Mouse (Mus musculus) liver, postnatal 0 days (tissue): Measurements from ENCODE around the gene Rnf6. TPM values are rescaled to one million over a fixed set of nuclear protein-coding genes. Genes with fewer than 3 reads are reported as not detected.

ENCODE experiments used
- ATAC-seq: fragments of 200-750 bp; cut with Nextera tagmentation; 2 replicates; pipeline ENCODE4 v1.8.0; 2017; ENCODE audit warnings: mild to moderate bottlenecking, moderate library complexity
- DNase-seq: peaks from one replicate; pipeline ENCODE4 v3.0.0-alpha.2; 2016
- H3K27ac ChIP-seq: fragments of 300-500 bp; sonication (generic); 2 replicates; pipeline ENCODE4 v1.5.1; 2014; ENCODE audit warnings: antibody characterized with exemption, moderate library complexity, mild to moderate bottlenecking, low read depth
- H3K27me3 ChIP-seq: fragments of 300-500 bp; sonication (generic); 2 replicates; pipeline ENCODE4 v1.6.1; 2014; ENCODE audit warnings: low read length, control low read depth, mixed read lengths; ENCODE audit not compliant: insufficient read depth
- H3K36me3 ChIP-seq: fragments of 300-500 bp; sonication (generic); replicated peaks from 2 replicates; pipeline ENCODE4 v1.6.1; 2014; ENCODE audit warnings: mild to moderate bottlenecking, control low read depth, low read length, moderate library complexity, mixed read lengths; ENCODE audit not compliant: insufficient read depth
- H3K4me1 ChIP-seq: fragments of 300-500 bp; sonication (generic); 2 replicates; pipeline ENCODE4 v1.6.1; 2014; ENCODE audit warnings: antibody characterized with exemption, mild to moderate bottlenecking, control low read depth; ENCODE audit not compliant: insufficient read depth
- H3K4me2 ChIP-seq: fragments of 300-500 bp; sonication (generic); 2 replicates; pipeline ENCODE4 v1.6.1; 2014; ENCODE audit warnings: low read depth, mild to moderate bottlenecking, low read length, moderate library complexity, mixed read lengths
- H3K4me3 ChIP-seq: fragments of 300-500 bp; sonication (generic); 2 replicates; pipeline ENCODE4 v1.5.1; 2014; ENCODE audit warnings: low read depth, low read length
- H3K9ac ChIP-seq: fragments of 300-500 bp; sonication (generic); replicated peaks from 2 replicates; pipeline ENCODE4 v1.6.1; 2014; ENCODE audit warnings: mild to moderate bottlenecking, moderate library complexity
- H3K9me3 ChIP-seq: fragments of 300-500 bp; sonication (generic); 2 replicates; pipeline ENCODE4 v1.6.1; 2016; ENCODE audit warnings: mild to moderate bottlenecking, control low read depth, low read length, mixed read lengths
- CTCF ChIP-seq: sonication (generic); IDR thresholded peaks from 2 replicates; pipeline ENCODE4 v1.5.1; 2016; ENCODE audit warnings: antibody characterized with exemption, low read depth
- EP300 ChIP-seq: IDR thresholded peaks from 2 replicates; pipeline ENCODE4 v1.6.1; 2016; ENCODE audit warnings: antibody characterized with exemption, low read depth, mild to moderate bottlenecking
- WGBS: fragments of 180-500 bp; shearing (Covaris S2); extraction: QIAGEN DNeasy Blood & Tissue Kit; methylation state at CpG from one replicate; pipeline ENCODE4 v1.1.7; 2014; ENCODE audit not compliant: insufficient replicate concordance; 5-methylcytosine and 5-hydroxymethylcytosine counted together
- polyA plus RNA-seq: library from polyadenylated mRNA; unstranded; fragments of >200 nt; fragmentation: Nextera tagmentation; extraction: Ambion mirVana; gene quantifications from 2 replicates; pipeline ENCODE4 v1.2.1, GENCODE M21; 2015

The Rnf6 gene
- polyA plus RNA-seq, 1 experiment from 2014 or later: 21.4 TPM

DNA sequence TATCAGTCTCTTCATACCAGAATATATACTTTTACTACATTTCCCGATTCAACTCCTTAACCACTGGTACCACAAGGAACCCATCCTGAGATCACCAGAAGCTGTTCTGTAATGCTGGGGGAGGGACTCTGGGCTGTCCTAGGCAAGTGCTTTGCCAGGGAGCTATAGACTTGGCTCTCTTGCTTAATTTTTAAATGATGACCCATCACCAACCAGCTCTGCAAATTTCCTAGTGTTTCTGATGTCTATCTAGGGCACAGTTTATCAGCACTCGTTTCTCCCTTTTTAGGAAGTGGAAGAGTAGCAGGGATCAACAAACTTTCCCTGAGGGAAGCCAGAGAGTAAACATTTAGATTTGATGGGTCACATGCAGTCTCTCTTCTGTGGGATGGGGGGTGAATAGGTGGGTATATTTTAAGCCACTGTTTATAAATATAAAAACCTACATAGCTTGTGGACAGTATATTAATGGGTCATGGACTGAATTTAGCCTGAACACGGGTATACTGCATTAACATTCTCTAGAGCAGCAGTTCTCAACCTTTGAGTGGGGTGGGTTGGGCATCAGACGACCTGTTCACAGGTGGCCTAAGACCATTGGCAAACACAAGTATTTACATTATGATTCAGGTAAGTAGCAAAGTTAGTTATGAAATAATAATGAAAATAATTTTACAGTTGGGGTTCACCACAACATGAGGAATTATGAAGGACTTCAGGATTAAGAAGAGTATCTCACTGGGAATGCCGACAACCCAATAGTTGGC is 30.5 kb upstream of the Rnf6 start:
- no peaks in the 10 kb centered on the region for H3K27me3 ChIP-seq
- DNase-seq (no peak), ATAC-seq (peak; percentile 24)
- no peak overlapping the region for H3K9ac ChIP-seq
- H3K27ac ChIP-seq: peak overlapping the region; percentile 41; the same call in 1 of the 2 replicates
- TF ChIP-seq EP300: no peak
- TF ChIP-seq CTCF: no peak
- WGBS: 66% methylated on average over 5 of the region's 5 CpGs
- no peak overlapping the region for H3K4me3 ChIP-seq
- no peaks in the 10 kb centered on the region for H3K9me3 ChIP-seq
- no peaks in the 10 kb centered on the region for H3K36me3 ChIP-seq
- peaks cover 45% of the 10 kb centered on the region for H3K4me1 ChIP-seq
- H3K4me2 ChIP-seq: no peak overlapping the region

DNA sequence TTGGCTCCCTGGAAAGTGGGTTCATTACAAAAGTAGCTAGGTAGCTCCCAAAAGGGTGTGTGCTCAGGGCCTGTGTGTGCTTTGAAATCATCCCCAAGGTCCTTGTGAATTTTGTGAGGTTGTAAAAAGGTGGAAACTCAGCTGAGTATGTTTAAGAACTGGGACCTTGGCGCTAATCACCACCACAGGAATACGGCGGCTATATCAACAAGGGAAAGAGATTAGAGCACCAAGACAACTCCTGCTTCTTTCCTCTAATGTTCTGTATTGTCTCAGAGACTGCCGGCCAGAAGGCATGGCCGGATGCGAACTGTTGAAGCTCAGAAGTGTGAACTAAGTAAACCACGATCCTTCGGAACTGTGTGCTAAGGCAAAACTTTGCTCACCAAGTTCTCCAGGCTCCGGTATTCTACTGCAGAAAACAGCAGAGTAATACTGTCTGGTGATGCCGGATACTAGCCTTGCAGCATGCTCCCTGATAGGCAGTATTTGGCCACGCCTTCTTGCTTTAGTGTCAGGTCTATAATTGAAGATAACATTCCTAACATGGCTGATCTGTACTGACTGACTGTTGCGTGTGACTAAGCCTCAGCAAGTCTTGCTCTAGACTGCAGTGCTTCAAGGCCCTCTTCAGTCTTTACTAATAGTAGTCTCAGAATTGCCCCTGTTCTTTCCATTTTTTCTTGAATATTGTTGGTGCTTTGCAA is 29.2 kb upstream of the Rnf6 start:
- H3K27me3 ChIP-seq: no peaks in the 10 kb centered on the region
- H3K9ac ChIP-seq: no peak overlapping the region
- ATAC-seq (peak; percentile 91), DNase-seq (peak; percentile 50)
- peak overlapping the region; percentile 41 for H3K4me2 ChIP-seq
- 53% methylated on average over 12 of the region's 12 CpGs for WGBS
- H3K9me3 ChIP-seq: no peaks in the 10 kb centered on the region
- peak overlapping the region; percentile 9; the same call in 1 of the 2 replicates for H3K4me3 ChIP-seq
- H3K27ac ChIP-seq: peak overlapping the region; percentile 72
- H3K36me3 ChIP-seq: no peaks in the 10 kb centered on the region
- peak; percentile 77 for TF ChIP-seq EP300
- TF ChIP-seq CTCF: no peak
- H3K4me1 ChIP-seq: peaks cover 57% of the 10 kb centered on the region

DNA sequence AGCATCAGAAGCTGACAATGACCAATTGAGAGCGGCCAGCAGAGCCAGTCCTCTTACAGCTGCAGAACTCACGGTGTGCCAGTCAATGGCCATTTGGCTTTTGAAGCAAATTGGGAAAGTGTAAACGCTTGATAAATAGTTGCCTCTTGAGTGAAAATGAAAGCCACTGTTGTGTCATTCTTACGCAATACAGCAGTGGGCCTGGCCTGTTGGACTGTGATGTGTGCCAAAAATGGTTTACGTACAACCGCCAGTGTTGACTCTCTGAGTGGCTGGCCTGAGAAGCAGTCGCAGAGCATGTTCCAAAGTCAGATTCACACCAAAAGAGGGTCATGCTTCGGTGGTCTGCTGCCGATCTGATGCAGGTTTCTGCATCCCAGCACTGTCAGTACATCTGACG is 27.4 kb upstream of the Rnf6 start:
- Histone ChIP-seq H3K9me3 (no peaks in the 10 kb centered on the region), H3K36me3 (no peaks in the 10 kb centered on the region), H3K9ac (no peak overlapping the region), H3K4me2 (peak overlapping the region; percentile 44; the same call in 1 of the 2 replicates), H3K27ac (peak overlapping the region; percentile 72), H3K27me3 (no peaks in the 10 kb centered on the region), H3K4me1 (peaks cover 66% of the 10 kb centered on the region), H3K4me3 (0 out of 2 replicates have a peak overlapping the region, but pooled peaks have one; percentile 13)
- DNase-seq (peak; percentile 67), ATAC-seq (peak; percentile 64)
- 60% methylated on average over 10 of the region's 10 CpGs for WGBS
- TF ChIP-seq EP300 (peak; percentile 23; the same call in 1 of the 2 replicates), CTCF (no peak)

DNA sequence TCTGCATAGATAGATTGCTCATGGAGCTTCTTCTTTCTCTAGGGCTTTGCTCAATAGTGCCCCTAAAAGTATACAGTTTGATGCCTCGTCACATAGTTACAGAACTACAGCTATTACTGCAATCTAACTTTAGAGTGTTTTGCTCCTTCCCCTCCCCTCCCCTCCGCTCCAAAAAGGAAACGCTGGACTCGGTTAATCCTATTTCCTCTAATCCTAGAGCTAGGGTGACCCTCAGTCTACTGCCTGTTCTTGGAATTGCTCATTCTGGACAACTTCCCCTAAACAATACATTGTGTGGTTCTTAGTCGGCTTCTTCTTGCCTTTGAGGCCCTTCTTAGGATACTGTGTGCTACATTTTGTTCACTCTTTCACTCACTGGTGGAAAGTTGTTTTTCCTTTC is 26.4 kb upstream of the Rnf6 start:
- no peaks in the 10 kb centered on the region for H3K27me3 ChIP-seq
- H3K4me2 ChIP-seq: 0 out of 2 replicates have a peak overlapping the region, but pooled peaks have one; percentile 11
- H3K27ac ChIP-seq: peak overlapping the region; percentile 41
- DNase-seq: no peak
- no peaks in the 10 kb centered on the region for H3K36me3 ChIP-seq
- no peaks in the 10 kb centered on the region for H3K9me3 ChIP-seq
- TF ChIP-seq CTCF: no peak
- TF ChIP-seq EP300: no peak
- H3K9ac ChIP-seq: no peak overlapping the region
- 59% methylated on average over 5 of the region's 5 CpGs for WGBS
- no peak for ATAC-seq
- H3K4me3 ChIP-seq: no peak overlapping the region
- peaks cover 76% of the 10 kb centered on the region for H3K4me1 ChIP-seq

DNA sequence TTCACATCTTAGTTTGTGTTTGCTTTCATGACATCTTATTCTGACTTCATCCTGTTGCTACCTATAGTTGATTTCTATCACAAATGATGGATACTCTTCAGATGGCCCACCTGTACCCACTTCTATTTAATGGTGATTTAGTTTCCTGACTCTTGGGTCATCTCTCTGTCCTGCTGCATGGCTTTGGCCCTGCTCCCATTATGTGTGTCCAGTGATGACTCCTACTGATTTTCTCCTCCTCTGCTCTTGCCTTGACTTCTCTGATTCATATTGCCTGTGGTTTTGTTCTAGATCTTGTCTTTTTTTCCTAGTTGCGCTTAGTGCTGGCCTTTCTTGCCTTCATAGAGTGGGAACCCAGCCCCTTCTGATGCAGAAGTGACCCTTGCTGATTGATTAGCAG is 25.0 kb upstream of the Rnf6 start:
- H3K27ac ChIP-seq: 0 out of 2 replicates have a peak overlapping the region, but pooled peaks have one; percentile 41
- H3K4me3 ChIP-seq: no peak overlapping the region
- DNase-seq (no peak), ATAC-seq (no peak)
- 85% methylated on average over 1 of the region's 1 CpGs for WGBS
- H3K4me2 ChIP-seq: no peak overlapping the region
- TF ChIP-seq CTCF: no peak
- no peak for TF ChIP-seq EP300
- no peaks in the 10 kb centered on the region for H3K27me3 ChIP-seq
- no peaks in the 10 kb centered on the region for H3K36me3 ChIP-seq
- H3K9me3 ChIP-seq: no peaks in the 10 kb centered on the region
- H3K4me1 ChIP-seq: peaks cover 75% of the 10 kb centered on the region
- H3K9ac ChIP-seq: no peak overlapping the region

DNA sequence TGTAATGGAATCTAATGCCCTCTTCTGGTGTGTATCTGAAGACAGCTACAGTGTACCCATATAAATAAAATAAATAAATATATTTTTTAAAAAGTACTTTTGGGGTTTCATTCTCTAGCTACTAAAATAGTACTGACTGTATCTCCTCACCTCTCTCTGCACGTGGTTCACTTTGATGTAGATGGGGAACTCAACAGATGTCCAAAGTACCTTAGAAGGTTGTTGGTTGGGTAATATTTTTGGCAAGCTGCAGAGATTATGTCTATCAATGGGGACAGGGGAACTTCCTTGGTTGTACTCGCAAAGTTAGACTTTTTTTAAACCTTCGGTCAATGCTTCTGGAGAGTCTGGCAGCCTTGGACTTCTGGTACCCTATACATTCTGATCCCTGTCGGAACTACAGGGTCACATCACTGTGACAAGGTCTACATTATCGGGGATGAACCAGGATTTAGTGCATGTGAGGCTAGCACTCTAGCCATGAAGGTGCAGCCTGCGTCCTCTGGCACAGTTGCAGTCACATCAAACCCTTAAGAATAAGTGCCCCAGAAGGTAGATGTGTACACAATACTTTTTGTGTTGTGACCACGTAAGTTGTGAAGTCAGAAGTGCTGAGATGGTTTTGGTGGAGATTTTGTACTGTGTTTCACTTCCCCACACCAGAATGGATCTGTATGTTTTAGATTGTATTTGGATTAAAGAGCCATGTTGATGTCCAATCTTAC is 24.5 kb upstream of the Rnf6 start:
- Histone ChIP-seq H3K4me2 (no peak overlapping the region), H3K27ac (0 out of 2 replicates have a peak overlapping the region, but pooled peaks have one; percentile 26), H3K36me3 (no peaks in the 10 kb centered on the region), H3K4me3 (no peak overlapping the region), H3K9me3 (no peaks in the 10 kb centered on the region), H3K27me3 (no peaks in the 10 kb centered on the region), H3K9ac (no peak overlapping the region), H3K4me1 (peaks cover 72% of the 10 kb centered on the region)
- ATAC-seq (no peak), DNase-seq (no peak)
- WGBS: 68% methylated on average over 7 of the region's 7 CpGs
- TF ChIP-seq CTCF: no peak
- TF ChIP-seq EP300: no peak
